Mouse (Mus musculus): Measurements from ENCODE around the gene Aebp1. TPM values are rescaled to one million over a fixed set of nuclear protein-coding genes. Genes with fewer than 3 reads are reported as not detected.

Aebp1 gene
- total and polyA plus RNA-seq, 2 experiments from 2014 or later = 19.8 to 25.8 TPM

DNA sequence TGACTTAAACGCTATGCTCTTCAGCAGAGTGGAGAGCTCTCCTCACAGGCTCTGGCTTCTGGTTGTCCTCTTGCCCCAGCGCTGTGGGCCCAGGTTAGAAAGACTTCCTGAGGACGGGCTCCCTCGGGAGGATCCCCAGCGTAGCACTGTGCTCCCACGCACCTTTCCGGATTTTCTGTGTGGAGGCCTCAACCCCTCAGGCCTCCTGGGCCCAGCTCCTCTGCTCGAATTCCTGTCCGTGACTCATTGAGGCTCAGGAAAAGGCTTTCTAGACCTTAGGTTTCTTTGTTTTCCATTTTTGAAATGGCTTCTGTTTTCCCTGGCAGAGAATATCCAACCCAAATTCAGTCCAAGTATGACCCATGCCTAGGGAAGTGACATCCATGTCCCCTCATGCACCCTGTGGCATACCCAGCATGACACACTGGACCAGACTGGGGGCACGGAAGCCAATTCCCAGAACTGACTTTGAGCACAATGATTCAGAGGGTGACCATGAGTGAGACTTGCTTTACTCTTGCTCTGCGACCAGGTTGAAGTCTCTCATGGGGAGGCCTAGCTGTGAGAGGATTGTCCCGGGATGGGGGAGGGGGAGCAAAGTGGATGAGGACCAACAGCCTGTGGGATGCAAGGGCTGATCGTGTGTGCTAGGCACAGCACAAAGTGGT, 1.7 kb upstream of the Aebp1 start:
- no peak overlapping the region for H3K27ac ChIP-seq (ENCODE audit: low read depth, low read length)
- H3K4me2 ChIP-seq (ENCODE audit: low read depth, low read length, poor library complexity, severe bottlenecking) = no peak overlapping the region
- no peak overlapping the region for H3K9ac ChIP-seq (replicated peaks; ENCODE audit: low read length, poor library complexity, severe bottlenecking)
- DNase-seq (ENCODE audit: low spot score) = no peak
- H3K4me3 ChIP-seq (ENCODE audit: low read depth, low read length) = no peak overlapping the region
- H3K4me1 ChIP-seq (ENCODE audit: insufficient read depth, low read length) = no peaks in the 10 kb centered on the region
- H3K36me3 ChIP-seq (ENCODE audit: insufficient read depth, low read length) = no peaks in the 10 kb centered on the region
- ATAC-seq (ENCODE audit: low FRiP score) = no peak
- no peak for TF ChIP-seq CTCF (IDR thresholded peaks at IDR 0.05)
- WGBS = 87% methylated on average over 13 of the region's 13 CpGs
- peaks cover 26% of the 10 kb centered on the region for H3K27me3 ChIP-seq (ENCODE audit: insufficient read depth, low read length)
- no peaks in the 10 kb centered on the region for H3K9me3 ChIP-seq (ENCODE audit: low read length)

DNA sequence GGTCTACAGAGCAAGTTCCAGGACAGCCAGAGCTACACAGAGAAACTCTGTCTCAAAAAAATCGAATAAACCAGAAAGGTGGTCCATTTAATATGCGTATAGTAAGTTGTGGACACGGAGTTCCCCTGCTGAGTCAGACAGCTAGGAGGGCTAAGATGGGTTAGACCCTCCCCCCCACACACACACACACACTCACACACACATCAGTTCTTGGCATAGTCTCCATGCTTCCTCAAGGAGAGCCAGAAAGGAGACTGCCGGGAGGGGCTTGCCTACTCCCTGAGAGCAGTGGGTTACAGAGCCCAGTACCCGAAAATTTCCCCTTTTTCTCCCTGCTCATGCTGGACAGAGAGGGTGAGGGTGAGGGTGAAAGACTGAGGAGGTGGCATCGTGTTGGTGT, 1.1 kb upstream of the Aebp1 start:
- 59% methylated on average over 6 of the region's 6 CpGs for WGBS
- no peak overlapping the region for H3K27ac ChIP-seq (ENCODE audit: low read depth, low read length)
- no peaks in the 10 kb centered on the region for H3K36me3 ChIP-seq (ENCODE audit: insufficient read depth, low read length)
- no peaks in the 10 kb centered on the region for H3K4me1 ChIP-seq (ENCODE audit: insufficient read depth, low read length)
- peaks cover 26% of the 10 kb centered on the region for H3K27me3 ChIP-seq (ENCODE audit: insufficient read depth, low read length)
- H3K4me2 ChIP-seq (ENCODE audit: low read depth, low read length, poor library complexity, severe bottlenecking) = no peak overlapping the region
- DNase-seq (ENCODE audit: low spot score) (no peak), ATAC-seq (ENCODE audit: low FRiP score) (no peak)
- no peak overlapping the region for H3K4me3 ChIP-seq (ENCODE audit: low read depth, low read length)
- no peak for TF ChIP-seq CTCF (IDR thresholded peaks at IDR 0.05)
- H3K9ac ChIP-seq (replicated peaks; ENCODE audit: low read length, poor library complexity, severe bottlenecking) = no peak overlapping the region
- H3K9me3 ChIP-seq (ENCODE audit: low read length) = no peaks in the 10 kb centered on the region

DNA sequence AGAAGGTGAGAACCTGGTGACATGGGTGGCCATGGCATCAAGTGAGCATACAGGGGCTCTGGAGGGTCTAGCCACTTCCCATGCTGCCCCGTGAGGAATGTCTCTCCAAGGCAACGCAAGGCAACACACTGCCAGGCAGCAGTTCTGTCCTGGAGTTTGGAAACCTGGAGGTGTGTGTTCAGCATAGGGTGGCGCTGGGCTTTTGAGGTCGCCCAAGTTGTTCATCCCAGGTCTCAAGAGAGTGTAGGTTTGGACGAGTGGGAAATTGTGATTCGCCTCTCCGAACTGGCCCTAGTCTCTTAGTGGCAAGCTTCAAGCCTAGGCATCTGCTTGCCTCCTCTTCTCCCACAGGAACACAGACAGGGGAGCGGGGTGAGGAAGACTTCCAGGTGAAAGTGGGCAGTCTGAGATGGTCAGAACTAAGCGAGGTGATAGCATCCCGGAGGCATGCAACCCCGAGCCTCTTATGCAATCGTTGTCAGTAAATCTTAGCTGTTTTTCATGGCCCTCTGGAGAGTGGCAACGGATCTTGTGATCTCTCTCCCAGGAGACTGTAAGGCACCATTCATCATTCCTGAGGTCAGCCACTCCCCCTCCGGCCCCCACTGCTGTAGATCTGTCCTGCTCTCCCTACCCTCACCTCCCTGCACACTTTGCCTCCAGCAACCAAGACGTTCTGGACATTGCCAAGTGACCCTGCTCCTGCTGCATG, 803 bp downstream of the Aebp1 start:
- no peak overlapping the region for H3K9ac ChIP-seq (replicated peaks; ENCODE audit: low read length, poor library complexity, severe bottlenecking)
- peak overlapping the region; percentile 34 for H3K4me3 ChIP-seq (ENCODE audit: low read depth, low read length)
- no peaks in the 10 kb centered on the region for H3K36me3 ChIP-seq (ENCODE audit: insufficient read depth, low read length)
- no peak for TF ChIP-seq CTCF (IDR thresholded peaks at IDR 0.05)
- no peaks in the 10 kb centered on the region for H3K4me1 ChIP-seq (ENCODE audit: insufficient read depth, low read length)
- no peak overlapping the region for H3K27ac ChIP-seq (ENCODE audit: low read depth, low read length)
- DNase-seq (ENCODE audit: low spot score) = no peak
- no peak for ATAC-seq (ENCODE audit: low FRiP score)
- H3K9me3 ChIP-seq (ENCODE audit: low read length) = no peaks in the 10 kb centered on the region
- 29% methylated on average over 15 of the region's 15 CpGs for WGBS
- H3K4me2 ChIP-seq (ENCODE audit: low read depth, low read length, poor library complexity, severe bottlenecking) = peak overlapping the region; percentile 49; the same call in 1 of the 2 replicates
- H3K27me3 ChIP-seq (ENCODE audit: insufficient read depth, low read length) = peaks cover 26% of the 10 kb centered on the region

DNA sequence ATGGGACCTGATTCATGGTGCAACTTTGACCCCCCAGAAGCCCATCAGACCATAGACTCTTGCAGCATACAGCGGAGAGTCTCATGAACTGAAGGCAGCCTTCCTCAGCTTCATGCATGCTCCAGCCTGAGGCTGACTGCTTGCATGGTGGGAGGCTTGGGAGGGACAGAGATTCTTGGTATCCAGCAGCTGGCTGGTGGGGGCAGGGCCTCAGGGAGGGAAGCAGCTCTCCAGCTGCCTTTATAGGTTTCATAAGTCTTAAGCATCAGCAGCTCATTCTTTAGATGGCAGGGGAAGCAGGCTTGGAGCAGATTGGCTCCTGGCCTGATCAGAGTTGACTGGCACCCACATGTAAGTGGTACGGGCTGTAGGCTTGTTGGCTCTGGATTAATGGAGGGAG, 5.4 kb downstream of the Aebp1 start:
- Histone ChIP-seq H3K4me2 (ENCODE audit: low read depth, low read length, poor library complexity, severe bottlenecking) (no peak overlapping the region), H3K9me3 (ENCODE audit: low read length) (no peaks in the 10 kb centered on the region), H3K27me3 (ENCODE audit: insufficient read depth, low read length) (peaks cover 6% of the 10 kb centered on the region; the same call in 1 of the 2 replicates), H3K9ac (replicated peaks; ENCODE audit: low read length, poor library complexity, severe bottlenecking) (no peak overlapping the region), H3K36me3 (ENCODE audit: insufficient read depth, low read length) (peaks cover 19% of the 10 kb centered on the region), H3K4me1 (ENCODE audit: insufficient read depth, low read length) (no peaks in the 10 kb centered on the region), H3K4me3 (ENCODE audit: low read depth, low read length) (no peak overlapping the region), H3K27ac (ENCODE audit: low read depth, low read length) (no peak overlapping the region)
- DNase-seq (ENCODE audit: low spot score) (no peak), ATAC-seq (ENCODE audit: low FRiP score) (no peak)
- 84% methylated on average over 2 of the region's 2 CpGs for WGBS
- TF ChIP-seq CTCF (IDR thresholded peaks at IDR 0.05) = no peak

DNA sequence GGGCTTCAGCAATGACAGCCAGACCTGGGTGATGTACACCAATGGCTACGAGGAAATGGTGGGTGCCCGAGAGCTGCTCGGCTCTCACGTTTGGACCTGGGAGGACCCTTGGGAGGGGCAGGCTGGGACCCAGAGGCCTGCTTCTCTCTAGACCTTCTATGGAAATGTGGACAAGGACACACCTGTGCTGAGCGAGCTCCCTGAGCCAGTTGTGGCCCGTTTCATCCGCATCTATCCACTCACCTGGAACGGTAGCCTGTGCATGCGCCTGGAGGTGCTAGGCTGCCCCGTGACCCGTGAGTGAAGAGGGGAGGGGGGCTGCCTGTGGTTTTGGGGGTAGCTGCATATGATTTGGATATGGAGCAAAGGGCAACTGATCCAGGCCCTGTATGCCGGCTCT, 6.6 kb downstream of the Aebp1 start:
- DNase-seq (ENCODE audit: low spot score) (no peak), ATAC-seq (ENCODE audit: low FRiP score) (no peak)
- H3K36me3 ChIP-seq (ENCODE audit: insufficient read depth, low read length) = peaks cover 28% of the 10 kb centered on the region
- no peak overlapping the region for H3K4me3 ChIP-seq (ENCODE audit: low read depth, low read length)
- H3K27ac ChIP-seq (ENCODE audit: low read depth, low read length) = no peak overlapping the region
- H3K9me3 ChIP-seq (ENCODE audit: low read length) = no peaks in the 10 kb centered on the region
- no peak for TF ChIP-seq CTCF (IDR thresholded peaks at IDR 0.05)
- H3K27me3 ChIP-seq (ENCODE audit: insufficient read depth, low read length) = no peaks in the 10 kb centered on the region
- no peaks in the 10 kb centered on the region for H3K4me1 ChIP-seq (ENCODE audit: insufficient read depth, low read length)
- 90% methylated on average over 12 of the region's 12 CpGs for WGBS
- H3K4me2 ChIP-seq (ENCODE audit: low read depth, low read length, poor library complexity, severe bottlenecking) = no peak overlapping the region
- H3K9ac ChIP-seq (replicated peaks; ENCODE audit: low read length, poor library complexity, severe bottlenecking) = no peak overlapping the region

DNA sequence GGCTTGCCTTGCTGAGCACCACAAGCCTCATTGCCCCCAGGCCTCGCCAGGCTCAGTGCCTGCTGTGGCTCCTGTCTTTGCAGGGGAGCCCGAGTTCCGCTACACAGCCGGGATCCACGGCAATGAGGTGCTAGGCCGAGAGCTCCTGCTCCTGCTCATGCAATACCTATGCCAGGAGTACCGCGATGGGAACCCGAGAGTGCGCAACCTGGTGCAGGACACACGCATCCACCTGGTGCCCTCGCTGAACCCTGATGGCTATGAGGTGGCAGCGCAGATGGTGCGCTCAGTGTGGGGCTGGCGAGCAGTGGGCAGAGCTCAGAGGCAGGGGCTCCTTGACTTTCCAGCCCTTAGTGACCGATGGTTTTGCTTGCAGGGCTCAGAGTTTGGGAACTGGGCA, 7.6 kb downstream of the Aebp1 start:
- ATAC-seq (ENCODE audit: low FRiP score) (no peak), DNase-seq (ENCODE audit: low spot score) (no peak)
- Histone ChIP-seq H3K9ac (replicated peaks; ENCODE audit: low read length, poor library complexity, severe bottlenecking) (no peak overlapping the region), H3K36me3 (ENCODE audit: insufficient read depth, low read length) (peaks cover 38% of the 10 kb centered on the region), H3K4me3 (ENCODE audit: low read depth, low read length) (no peak overlapping the region), H3K4me2 (ENCODE audit: low read depth, low read length, poor library complexity, severe bottlenecking) (no peak overlapping the region), H3K4me1 (ENCODE audit: insufficient read depth, low read length) (no peaks in the 10 kb centered on the region), H3K27ac (ENCODE audit: low read depth, low read length) (no peak overlapping the region), H3K27me3 (ENCODE audit: insufficient read depth, low read length) (no peaks in the 10 kb centered on the region), H3K9me3 (ENCODE audit: low read length) (no peaks in the 10 kb centered on the region)
- 94% methylated on average over 16 of the region's 16 CpGs for WGBS
- TF ChIP-seq CTCF (IDR thresholded peaks at IDR 0.05) = no peak
